Mouse (Mus musculus) brain, embryonic 18.5 days (tissue): Measurements from ENCODE around the gene Kbtbd8.

Source experiments
- DNase-seq: peaks from one replicate; pipeline ENCODE4 v3.0.0-alpha.2; 2012; ENCODE audit warnings: low read depth, low spot score

The Kbtbd8 gene

GRCm38 (mm10) chr6:95116946-95117345 lies at the start of gene Kbtbd8:
Gene Kbtbd8, plus strand, starts transcription at chr6:95117240.
- DNase-seq, result no peak

GRCm38 (mm10) chr6:95069753-95070152 lies 47.3 kb upstream of the Kbtbd8 start:
- DNase-seq, result no peak

DNA sequence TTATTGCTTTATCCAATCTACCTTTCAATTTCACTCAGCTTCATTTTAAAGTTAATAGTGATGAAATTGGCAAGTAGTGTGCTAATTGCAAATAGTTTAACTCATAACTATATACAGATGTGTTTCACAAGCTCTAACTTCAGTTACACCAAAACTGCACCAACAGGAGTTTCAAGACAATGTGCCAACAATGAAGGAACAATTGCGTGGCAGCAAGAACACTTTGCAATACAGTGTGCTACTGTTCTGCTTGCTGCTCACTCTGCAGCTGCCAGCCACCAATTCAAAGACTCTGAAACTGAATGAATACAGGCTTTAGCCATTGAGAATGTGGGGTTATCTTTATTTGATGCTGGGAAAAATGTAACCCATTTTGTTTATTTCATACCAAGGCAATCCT lies 31.8 kb upstream of the Kbtbd8 start:
- no peak for DNase-seq

DNA sequence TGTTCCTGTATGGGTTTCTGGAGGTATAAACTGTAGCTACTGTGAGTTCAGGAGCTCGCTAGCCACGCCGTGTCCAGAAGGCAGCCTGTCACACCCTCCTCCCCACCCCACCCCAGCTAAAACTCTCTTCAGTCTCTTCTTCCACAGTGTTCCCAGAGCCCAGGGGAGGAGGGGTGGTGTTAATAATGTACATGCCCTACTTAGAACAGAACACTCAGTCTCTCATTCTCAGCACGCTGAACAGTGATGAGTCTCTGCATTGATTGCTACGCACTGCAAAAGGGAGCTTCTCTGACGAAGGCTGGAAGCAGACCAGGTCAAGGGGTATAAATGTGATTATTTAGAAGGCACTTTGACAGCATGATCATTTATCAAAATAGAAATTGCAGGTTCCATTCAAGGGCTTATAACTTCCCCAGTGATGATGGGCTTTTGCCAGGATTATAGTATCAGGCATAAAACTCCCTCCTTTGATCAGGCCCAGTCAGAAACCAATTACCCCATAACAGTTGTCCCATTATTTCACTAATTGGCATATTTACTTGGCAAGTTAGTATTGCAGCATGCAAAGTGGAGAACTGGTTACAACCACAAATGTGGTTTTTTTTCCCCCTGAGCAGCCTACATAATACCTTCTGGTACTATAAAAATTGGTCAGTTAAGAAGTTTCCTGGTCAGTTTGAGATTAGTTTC lies 29.7 kb upstream of the Kbtbd8 start:
- DNase-seq, result no peak

DNA sequence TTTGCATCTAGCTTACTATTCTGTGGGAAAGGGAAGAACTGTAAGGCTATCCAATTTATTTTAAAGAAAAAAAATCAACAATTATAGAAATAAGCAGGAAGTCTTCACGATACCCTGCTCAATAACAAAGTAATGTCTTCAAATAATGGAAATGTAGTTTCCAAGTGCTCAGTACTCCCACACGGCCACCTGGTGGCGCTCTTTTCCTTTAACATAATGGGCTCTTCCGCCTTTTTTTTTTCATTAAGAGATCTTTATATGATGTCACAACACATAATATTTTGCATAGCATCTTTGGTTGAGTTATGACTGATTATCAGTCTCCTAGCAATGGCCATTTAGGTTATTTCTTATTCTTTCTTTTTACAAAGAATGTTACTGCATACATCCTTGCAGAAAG lies 29.0 kb upstream of the Kbtbd8 start:
- DNase-seq, result no peak

- DNase-seq, result no peak
Measured at GRCm38 (mm10) chr6:95094695-95095094, 22.3 kb upstream of the Kbtbd8 start.

- DNase-seq, result no peak
Measured at GRCm38 (mm10) chr6:95098366-95099109, 18.5 kb upstream of the Kbtbd8 start.

DNA sequence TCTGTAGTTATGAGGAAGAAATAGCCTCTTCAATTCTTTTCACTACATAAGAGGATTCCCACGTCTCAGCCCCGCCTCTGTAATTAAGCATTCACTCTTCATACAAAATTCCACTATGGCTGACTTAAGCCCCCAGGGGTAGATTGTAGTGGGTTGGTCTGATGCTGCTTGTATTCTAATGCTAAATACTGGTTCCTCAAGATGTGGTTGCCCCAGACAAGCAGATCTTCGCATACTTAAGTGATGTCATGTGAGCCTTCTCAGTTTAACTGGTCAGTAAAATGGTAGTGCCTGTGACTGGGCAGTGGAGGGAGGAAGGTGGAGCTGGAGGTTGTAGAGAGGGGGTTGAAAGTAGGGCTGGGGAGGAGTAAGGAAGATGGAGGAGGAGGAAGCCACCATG lies 13.3 kb upstream of the Kbtbd8 start:
- no peak for DNase-seq

DNA sequence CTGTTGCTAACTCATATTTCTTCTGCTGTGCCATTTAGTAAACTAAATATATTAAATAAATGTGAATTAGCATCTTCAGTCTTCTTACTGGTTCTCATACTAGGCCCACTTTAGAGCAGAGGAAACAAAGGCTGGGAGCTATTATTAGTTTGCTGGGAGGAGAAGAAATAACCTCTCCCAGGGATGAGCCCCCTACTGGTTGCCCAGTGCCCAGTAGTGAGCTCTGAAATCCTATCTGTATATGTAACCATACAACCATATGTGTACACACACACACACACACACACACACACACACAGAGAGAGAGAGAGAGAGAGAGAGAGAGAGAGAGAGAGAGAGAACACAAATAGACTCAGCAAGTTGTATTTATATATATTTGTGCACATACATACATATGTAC lies 8.6 kb upstream of the Kbtbd8 start:
- DNase-seq, result no peak

- DNase-seq, result no peak
Measured at GRCm38 (mm10) chr6:95109691-95110450, 7.2 kb upstream of the Kbtbd8 start.

- DNase-seq, result no peak
Measured at GRCm38 (mm10) chr6:95112015-95112414, 5.0 kb upstream of the Kbtbd8 start.

- DNase-seq, result no peak
Measured at GRCm38 (mm10) chr6:95116513-95116912, 527 bp upstream of the Kbtbd8 start.

GRCm38 (mm10) chr6:95117614-95118541 lies 838 bp downstream of the Kbtbd8 start:
- DNase-seq, result peak; percentile 98

DNA sequence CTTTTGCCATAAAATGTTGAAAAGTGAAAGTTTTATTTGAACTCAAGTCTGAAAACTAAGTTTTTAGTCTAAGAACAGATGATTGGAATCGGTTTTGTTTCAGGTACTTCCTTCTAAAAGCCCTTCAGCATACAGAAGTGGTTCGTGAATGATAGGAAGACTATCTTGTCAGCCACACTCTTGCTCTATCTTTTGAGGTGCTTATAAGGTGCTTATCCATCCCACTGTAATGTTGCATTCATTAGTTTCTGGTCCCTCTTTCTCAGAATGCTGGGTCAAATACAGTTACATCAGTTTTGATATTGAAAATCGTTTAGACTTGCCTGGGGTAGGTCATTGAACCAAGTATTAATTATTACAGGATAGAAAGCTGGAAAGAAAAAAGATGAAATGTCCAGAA lies 2.3 kb downstream of the Kbtbd8 start:
- DNase-seq, result no peak

DNA sequence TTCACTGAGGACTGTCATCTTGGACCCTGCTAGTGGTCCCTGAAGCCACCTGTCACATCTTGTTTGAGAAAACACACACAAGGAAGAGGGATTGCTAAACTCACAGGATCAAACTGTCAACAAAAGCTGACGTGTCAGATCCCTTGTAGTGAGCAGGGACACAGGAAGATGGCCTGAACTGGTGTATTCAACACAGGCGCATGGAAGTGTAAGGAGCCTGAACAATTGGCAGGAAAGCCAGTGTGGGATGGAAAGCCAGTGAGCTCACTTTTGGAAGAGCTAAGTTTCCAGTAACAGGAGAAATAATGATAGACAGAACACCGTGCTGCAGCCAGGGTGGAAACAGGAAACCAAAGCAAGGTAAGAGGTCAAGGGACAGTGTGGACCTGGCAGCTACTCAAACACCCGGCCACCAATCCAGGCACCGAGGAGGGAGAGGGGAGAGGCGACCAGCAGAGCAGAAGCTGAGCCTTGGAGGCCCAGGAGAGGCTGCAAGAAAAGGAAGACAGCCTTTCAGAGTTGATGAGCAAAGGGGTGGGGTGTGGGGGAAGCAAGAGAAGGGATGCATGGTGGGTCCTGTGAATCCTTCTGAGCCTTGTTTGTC lies 33.0 kb downstream of the Kbtbd8 start:
- no peak for DNase-seq

GRCm38 (mm10) chr6:95150885-95151284 lies 33.8 kb downstream of the Kbtbd8 start:
- DNase-seq, result no peak

- DNase-seq, result no peak
Measured at GRCm38 (mm10) chr6:95151563-95151962, 34.5 kb downstream of the Kbtbd8 start.

DNA sequence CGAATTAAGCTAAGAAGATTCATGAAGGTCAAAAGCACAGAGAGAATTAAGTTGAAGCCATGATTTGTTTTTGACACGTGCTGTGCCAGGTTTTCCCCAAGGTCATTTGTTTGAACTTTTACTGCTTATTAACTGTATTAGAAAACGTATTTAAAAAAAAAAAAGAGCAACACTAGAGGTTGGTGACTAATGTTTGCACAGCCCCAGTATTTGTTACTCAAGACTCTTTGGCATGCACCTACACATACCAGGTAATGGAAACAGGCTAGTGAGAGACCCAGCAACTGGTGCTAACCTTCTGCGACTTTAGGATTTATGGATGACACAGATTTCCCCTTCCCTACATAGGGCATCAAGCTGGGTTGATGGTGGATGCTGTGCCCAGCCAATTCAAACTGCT lies 46.9 kb downstream of the Kbtbd8 start:
- DNase-seq, result no peak

DNA sequence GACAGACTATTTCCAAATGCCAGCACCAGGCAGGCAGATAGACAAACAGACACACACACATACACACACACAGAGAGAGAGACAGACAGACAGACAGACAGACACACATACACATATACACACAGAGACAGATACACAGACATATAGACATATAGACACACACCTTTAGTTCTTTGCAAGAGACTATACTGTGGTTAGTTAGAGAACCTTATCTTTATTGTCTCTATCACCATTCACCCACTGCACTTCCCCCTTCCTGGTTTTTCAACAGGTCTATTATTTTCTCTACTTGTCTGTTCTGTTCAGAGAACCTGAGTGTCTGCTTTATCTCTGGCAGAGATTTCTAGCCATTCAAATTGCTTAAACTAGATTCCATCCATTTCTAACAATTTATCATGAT lies 48.6 kb downstream of the Kbtbd8 start:
- no peak for DNase-seq

GRCm38 (mm10) chr6:95167668-95168227 lies 50.7 kb downstream of the Kbtbd8 start:
- DNase-seq, result no peak

DNA sequence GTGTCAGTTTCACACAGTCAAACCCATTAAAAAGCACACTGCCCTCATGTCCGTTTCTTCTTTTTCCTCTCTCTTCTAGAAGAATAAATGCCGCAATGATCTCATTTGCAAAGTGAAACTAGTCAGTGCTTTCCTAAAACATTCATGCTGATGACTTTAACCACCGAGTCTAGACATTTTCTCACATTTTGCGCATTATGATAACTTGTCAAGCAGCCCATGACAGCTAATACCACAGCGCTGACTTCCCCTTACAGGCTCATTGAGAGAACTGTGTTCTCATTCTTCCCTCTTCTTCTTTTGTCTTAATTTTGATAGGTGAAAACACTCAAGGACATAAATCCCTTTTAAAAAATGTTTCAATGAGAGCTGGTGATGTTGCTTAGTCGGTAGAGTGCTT lies 52.4 kb downstream of the Kbtbd8 start:
- DNase-seq, result no peak
